Mouse (Mus musculus): ENCODE results near the gene 4930539E08Rik.

4930539E08Rik gene

GRCm38 (mm10) chr17:28930392-28931074 is 15.4 kb upstream of the 4930539E08Rik start:
- CTCF ChIA-PET: interaction anchor here (0.5 to 0.6 kb wide), 2 partner anchors 387 to 546 kb away, joined by 5 to 7 read pairs; no protein-coding TSS in a partner anchor

GRCm38 (mm10) chr17:28929369-28929768 is 14.2 kb upstream of the 4930539E08Rik start:
- CTCF ChIA-PET: interaction anchor here (0.6 kb wide), 1 partner anchor 15 kb away, joined by 4 read pairs; no protein-coding TSS in a partner anchor

GRCm38 (mm10) chr17:28928004-28928403 is 12.9 kb upstream of the 4930539E08Rik start:
- CTCF ChIA-PET: no interaction called here

- CTCF ChIA-PET: interaction anchor here (0.7 to 1.4 kb wide), 4 partner anchors 10 to 47 kb away, joined by 3 to 7 read pairs (median 4); no protein-coding TSS in a partner anchor
Measured at GRCm38 (mm10) chr17:28926866-28927635, 11.9 kb upstream of the 4930539E08Rik start.

DNA sequence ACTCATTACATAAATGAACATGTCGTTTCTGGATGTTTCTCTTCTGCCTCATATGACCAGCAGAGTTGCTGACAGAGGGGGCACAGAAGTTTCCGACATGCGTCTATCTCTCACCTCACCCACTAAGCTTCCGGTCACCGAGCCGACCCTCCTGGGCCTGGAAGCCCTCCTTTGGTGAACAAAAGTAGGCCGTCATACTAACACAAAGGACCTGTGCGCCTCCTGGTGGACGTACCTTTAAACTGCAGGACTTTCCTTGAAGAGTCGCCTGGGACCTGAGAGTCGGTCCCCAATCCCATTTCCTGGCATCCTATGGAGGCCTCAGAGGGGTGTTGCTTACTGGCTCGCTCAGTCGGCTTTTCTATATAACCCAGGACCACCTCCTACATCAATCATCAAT is 11.3 kb upstream of the 4930539E08Rik start:
- CTCF ChIA-PET: interaction anchor here (0.6 to 1.4 kb wide), 5 partner anchors 11 to 50 kb away, joined by 3 to 7 read pairs (median 4); no protein-coding TSS in a partner anchor

GRCm38 (mm10) chr17:28924957-28925595 is 10.0 kb upstream of the 4930539E08Rik start:
- CTCF ChIA-PET: interaction anchor here (1.1 kb wide), 1 partner anchor 20 kb away, joined by 4 read pairs; no protein-coding TSS in a partner anchor

DNA sequence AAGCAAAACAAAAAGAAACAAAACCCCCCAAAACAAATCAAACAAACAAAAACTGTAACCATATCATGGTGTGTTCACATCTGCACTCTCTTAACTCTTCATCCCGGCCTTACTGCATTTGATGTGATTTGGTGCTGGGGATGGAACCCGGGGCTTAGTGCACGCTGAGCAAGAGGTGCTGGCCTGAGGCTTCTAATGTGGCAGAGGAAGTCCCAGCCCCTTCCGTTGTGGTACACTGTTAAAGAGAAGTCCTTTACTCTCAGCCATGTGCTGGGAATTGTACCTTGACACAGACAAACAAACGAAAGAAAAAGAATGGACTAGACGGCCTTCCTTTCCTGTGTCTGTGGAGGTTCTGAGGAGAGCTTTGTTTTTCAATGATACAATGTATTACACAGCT is 7.0 kb upstream of the 4930539E08Rik start:
- CTCF ChIA-PET: no interaction called here

GRCm38 (mm10) chr17:28921086-28921485 is 6.0 kb upstream of the 4930539E08Rik start:
- CTCF ChIA-PET: no interaction called here

- CTCF ChIA-PET: interaction anchor here (0.7 kb wide), 1 partner anchor 301 kb away, joined by 3 read pairs; no protein-coding TSS in a partner anchor
Measured at GRCm38 (mm10) chr17:28916520-28916919, 1.4 kb upstream of the 4930539E08Rik start.

GRCm38 (mm10) chr17:28913940-28914339 is 1.2 kb downstream of the 4930539E08Rik start:
- CTCF ChIA-PET: interaction anchor here (0.6 kb wide), 1 partner anchor 16 kb away, joined by 4 read pairs; no protein-coding TSS in a partner anchor

- CTCF ChIA-PET: no interaction called here
Measured at GRCm38 (mm10) chr17:28913200-28913599, 1.9 kb downstream of the 4930539E08Rik start.

GRCm38 (mm10) chr17:28910139-28910538 is 5.0 kb downstream of the 4930539E08Rik start:
- CTCF ChIA-PET: interaction anchor here (0.6 kb wide), 1 partner anchor 164 kb away, joined by 4 read pairs; no protein-coding TSS in a partner anchor

GRCm38 (mm10) chr17:28909252-28909941 is 5.7 kb downstream of the 4930539E08Rik start:
- CTCF ChIA-PET: no interaction called here

GRCm38 (mm10) chr17:28907959-28908358 is 7.2 kb downstream of the 4930539E08Rik start:
- CTCF ChIA-PET: no interaction called here

DNA sequence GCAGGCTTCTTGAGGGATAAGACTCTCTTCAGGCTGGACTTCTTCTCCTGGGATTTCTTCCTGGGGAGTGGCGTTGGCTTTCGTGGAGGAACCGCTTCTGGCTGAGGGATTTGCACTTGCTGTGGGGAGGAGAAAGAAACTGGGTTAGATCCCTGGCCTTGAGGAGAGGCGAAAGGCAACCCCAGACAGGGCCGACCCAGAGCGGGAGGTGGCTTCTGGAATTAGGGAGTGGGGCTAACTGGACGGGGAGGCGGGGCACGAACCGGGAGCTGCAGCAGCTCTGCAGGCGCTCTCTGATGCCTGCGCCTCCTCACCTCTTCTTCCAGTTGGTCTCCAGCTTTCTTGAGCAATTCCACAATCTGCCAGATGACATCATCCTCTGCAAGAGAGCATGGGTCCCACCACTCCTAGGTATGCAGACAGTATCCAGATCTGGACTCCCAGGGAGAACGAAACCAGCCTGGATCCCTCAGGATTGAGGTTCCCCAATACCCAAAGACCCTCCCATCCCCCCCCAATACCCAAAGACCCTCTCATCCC is 9.7 kb downstream of the 4930539E08Rik start:
- CTCF ChIA-PET: interaction anchor here (0.8 to 1.4 kb wide), 2 partner anchors 10 to 20 kb away, joined by 4 read pairs; no protein-coding TSS in a partner anchor

DNA sequence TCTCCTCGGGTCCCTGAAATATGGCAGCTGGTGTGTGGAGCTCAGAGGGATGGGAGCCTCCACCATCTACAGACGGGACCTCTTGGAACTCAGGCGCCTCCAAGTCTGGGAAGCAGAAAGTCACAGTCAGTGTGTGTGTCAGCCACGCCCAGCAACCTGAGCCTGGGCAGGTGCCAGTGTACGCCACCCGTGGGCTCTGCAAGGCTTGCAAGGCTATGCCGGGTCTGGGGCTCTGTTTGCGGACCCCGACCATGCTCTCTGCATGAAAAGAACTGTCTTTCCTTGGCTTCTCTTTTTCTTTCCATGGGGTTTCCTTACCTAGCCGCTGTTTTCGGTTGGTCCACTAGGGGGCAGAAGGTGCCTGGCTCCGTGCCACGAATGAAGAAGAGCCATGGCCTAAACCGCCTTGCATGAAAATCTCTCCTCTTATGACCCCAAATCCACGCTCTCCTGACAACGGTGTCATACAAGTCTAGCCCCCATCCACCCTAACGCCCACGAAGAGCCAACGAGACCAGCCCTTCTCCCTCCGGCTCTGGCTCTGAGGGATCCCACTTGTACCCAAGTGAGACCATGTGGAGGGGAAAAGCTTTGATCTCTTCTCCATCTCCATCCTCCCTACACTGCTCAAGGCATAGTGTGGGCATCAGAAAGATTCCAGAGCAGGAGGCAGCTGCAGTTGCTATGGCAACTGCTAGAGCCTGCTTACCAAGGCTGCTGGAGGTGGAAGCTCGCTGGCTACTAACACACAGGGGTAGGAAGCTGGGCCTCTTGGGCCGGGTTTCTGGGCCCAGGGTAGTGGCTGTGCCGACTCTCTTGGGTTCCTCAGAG is 10.4 kb downstream of the 4930539E08Rik start:
- CTCF ChIA-PET: interaction anchor here (0.6 to 1.4 kb wide), 4 partner anchors 9 to 590 kb away, joined by 3 to 9 read pairs (median 4); no protein-coding TSS in a partner anchor

DNA sequence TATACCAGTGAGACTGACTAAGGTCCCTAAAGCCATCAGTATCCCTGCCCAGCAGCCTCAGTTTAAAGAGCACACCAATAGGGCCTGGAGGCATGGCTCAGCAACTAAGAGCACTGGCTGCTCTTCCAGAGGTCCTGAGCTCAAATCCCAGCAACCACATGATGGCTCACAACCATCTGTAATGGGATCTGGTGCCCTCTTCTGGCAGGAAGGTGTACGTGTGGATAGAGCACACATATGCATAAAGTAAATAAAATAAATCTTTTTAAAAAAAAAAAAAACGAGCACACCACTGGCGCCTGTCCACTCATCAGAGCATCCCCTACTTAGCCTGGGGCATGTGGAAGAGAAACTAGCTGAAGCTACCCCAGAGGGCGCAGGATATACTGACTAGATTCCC is 13.6 kb downstream of the 4930539E08Rik start:
- CTCF ChIA-PET: interaction anchor here (0.8 kb wide), 1 partner anchor 695 kb away, joined by 7 read pairs; no protein-coding TSS in a partner anchor

DNA sequence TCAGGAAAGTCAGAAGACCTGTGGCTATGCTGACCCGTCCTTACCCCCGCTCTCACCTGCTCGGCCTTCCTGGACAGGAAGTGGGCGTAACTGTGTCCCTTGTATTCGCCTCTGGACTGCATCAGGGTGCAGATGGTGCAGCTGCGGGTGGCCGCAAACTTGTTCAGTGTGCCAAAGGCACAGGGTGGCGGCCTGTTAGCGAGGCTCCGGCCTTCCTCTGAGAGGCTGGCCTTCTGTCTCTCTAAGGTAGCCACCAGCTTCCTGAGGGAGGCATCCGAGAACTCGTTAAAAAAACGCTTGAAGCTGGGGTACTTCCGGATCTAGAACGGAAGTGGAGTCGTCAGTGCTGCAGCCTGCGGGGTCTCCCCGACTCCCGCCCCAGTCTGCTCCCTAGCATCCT is 15.7 kb downstream of the 4930539E08Rik start:
- CTCF ChIA-PET: no interaction called here

DNA sequence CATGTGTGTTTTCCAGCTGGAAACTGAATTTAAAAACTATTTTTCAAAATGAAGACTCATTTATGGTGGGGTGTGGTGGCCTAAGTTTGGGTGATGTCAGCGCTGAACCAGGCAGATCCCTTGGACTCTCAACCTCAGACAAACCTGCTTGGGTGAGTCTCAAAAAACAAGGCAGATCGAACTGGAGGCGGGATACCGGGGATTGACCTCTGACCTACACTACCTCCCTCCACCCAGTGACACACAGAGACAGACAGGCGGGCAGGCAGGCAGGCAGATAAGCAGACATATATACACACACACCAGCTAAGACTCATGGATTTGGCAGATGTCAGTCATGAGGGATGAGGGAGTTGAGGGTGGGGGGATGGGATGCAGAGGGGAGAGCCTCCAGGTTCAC is 16.9 kb downstream of the 4930539E08Rik start:
- CTCF ChIA-PET: interaction anchor here (0.6 kb wide), 1 partner anchor 618 kb away, joined by 32 read pairs; no protein-coding TSS in a partner anchor

- CTCF ChIA-PET: interaction anchor here (0.6 kb wide), 1 partner anchor 618 kb away, joined by 32 read pairs; no protein-coding TSS in a partner anchor
Measured at GRCm38 (mm10) chr17:28897817-28898216, 17.3 kb downstream of the 4930539E08Rik start.

Measured in spleen, embryonic (tissue).